Mouse (Mus musculus): ENCODE measurements around the gene Chmp6. TPM values are rescaled to one million over a fixed set of nuclear protein-coding genes. Genes with fewer than 3 reads are reported as not detected.
A peak's percentile ranks its signal among the peaks of the same experiment; 100 is the strongest.

The Chmp6 gene
- polyA plus RNA-seq, 1 experiment from 2014 or later: 104 TPM

- no peaks in the 10 kb centered on the region for H3K9me3 ChIP-seq
- H3K27ac ChIP-seq: no peak overlapping the region
- no peak overlapping the region for H3K9ac ChIP-seq
- H3K4me1 ChIP-seq: no peaks in the 10 kb centered on the region
- H3K4me2 ChIP-seq: no peak overlapping the region
- H3K4me3 ChIP-seq: no peak overlapping the region
- no peaks in the 10 kb centered on the region for H3K27me3 ChIP-seq
- 82% methylated on average over 7 of the region's 7 CpGs for WGBS
- ATAC-seq (ENCODE audit: insufficient number of reproducible peaks, insufficient read depth, low FRiP score, low TSS enrichment, low read depth): no peak
- peaks cover 83% of the 10 kb centered on the region for H3K36me3 ChIP-seq
Measured at GRCm38 (mm10) chr11:119891601-119892215, 21.5 kb upstream of the Chmp6 start.

DNA sequence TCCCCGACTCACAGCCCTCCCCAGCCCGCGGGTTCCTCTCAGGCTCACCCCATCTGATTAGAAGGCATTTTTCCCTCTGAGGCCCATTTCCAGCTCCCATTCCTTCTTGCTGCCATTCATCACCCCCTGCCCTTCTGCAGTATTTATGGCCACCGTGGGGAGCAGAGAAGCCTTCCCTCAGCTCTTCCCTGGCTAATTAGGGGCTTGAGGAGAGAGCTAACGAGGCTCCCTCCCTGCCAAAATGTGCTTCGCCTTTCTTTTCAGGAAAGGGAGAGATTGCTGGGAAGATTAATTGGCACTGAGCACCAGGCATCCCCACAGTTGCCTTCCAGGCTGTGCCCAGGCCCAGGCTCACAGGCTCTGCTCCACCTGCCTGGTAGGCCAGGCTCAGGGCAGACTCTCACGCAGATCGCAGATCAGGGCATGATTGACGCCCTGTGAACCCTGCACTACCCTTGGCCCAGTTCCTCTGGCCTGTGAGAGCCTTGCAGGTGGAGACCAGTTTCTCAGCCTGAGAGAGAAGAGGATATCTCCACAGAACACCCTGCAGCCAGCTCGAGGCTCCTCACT is 19.5 kb upstream of the Chmp6 start:
- Histone ChIP-seq H3K4me1 (no peaks in the 10 kb centered on the region), H3K27ac (no peak overlapping the region; the same call in 1 of the 2 replicates), H3K9ac (no peak overlapping the region), H3K27me3 (no peaks in the 10 kb centered on the region), H3K36me3 (peaks cover 91% of the 10 kb centered on the region), H3K4me2 (no peak overlapping the region), H3K4me3 (no peak overlapping the region), H3K9me3 (no peaks in the 10 kb centered on the region)
- 78% methylated on average over 10 of the region's 10 CpGs for WGBS
- no peak for ATAC-seq (ENCODE audit: insufficient number of reproducible peaks, insufficient read depth, low FRiP score, low TSS enrichment, low read depth)

DNA sequence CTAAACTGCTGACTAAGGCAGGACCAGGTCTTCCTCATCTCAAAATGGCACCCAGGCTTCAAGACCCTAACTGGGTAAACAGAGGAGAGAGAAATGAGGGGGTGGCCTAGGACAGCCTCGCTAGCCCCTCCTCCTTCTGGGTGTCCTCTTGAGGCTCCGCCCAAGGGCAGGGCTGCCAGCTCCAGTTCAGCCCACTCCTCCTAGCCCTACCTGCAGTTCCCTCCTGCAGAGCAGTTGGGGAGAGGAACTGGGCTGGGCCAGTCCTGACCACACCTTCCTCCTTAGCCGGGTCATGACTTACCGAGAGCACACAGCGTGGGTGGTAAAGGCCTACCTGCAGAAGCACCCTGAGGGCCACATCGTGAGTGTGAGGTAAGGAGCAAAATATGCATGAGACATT is 18.6 kb upstream of the Chmp6 start:
- H3K27me3 ChIP-seq: no peaks in the 10 kb centered on the region
- H3K4me2 ChIP-seq: no peak overlapping the region
- ATAC-seq (ENCODE audit: insufficient number of reproducible peaks, insufficient read depth, low FRiP score, low TSS enrichment, low read depth): no peak
- H3K36me3 ChIP-seq: peaks cover 91% of the 10 kb centered on the region
- 55% methylated on average over 6 of the region's 6 CpGs for WGBS
- no peaks in the 10 kb centered on the region for H3K4me1 ChIP-seq
- no peaks in the 10 kb centered on the region for H3K9me3 ChIP-seq
- no peak overlapping the region for H3K4me3 ChIP-seq
- no peak overlapping the region for H3K27ac ChIP-seq
- H3K9ac ChIP-seq: no peak overlapping the region

- WGBS: 82% methylated on average over 9 of the region's 9 CpGs
- no peaks in the 10 kb centered on the region for H3K9me3 ChIP-seq
- no peak for ATAC-seq (ENCODE audit: insufficient number of reproducible peaks, insufficient read depth, low FRiP score, low TSS enrichment, low read depth)
Measured at GRCm38 (mm10) chr11:119897041-119897440, 16.2 kb upstream of the Chmp6 start.

GRCm38 (mm10) chr11:119898976-119899375 is 14.3 kb upstream of the Chmp6 start:
- no peaks in the 10 kb centered on the region for H3K4me1 ChIP-seq
- H3K9ac ChIP-seq: no peak overlapping the region
- H3K4me3 ChIP-seq: no peak overlapping the region
- H3K4me2 ChIP-seq: no peak overlapping the region
- no peak for ATAC-seq (ENCODE audit: insufficient number of reproducible peaks, insufficient read depth, low FRiP score, low TSS enrichment, low read depth)
- peaks cover 62% of the 10 kb centered on the region for H3K36me3 ChIP-seq
- no peaks in the 10 kb centered on the region for H3K27me3 ChIP-seq
- WGBS: 89% methylated on average over 11 of the region's 11 CpGs
- no peak overlapping the region for H3K27ac ChIP-seq
- H3K9me3 ChIP-seq: no peaks in the 10 kb centered on the region

More at GRCm38 (mm10) chr11:119897041-119897440, 16.2 kb upstream of the Chmp6 start:
- H3K4me3 ChIP-seq: no peak overlapping the region
- H3K27ac ChIP-seq: no peak overlapping the region
- H3K9ac ChIP-seq: no peak overlapping the region
- H3K4me1 ChIP-seq: no peaks in the 10 kb centered on the region
- H3K4me2 ChIP-seq: no peak overlapping the region
- H3K36me3 ChIP-seq: peaks cover 78% of the 10 kb centered on the region
- no peaks in the 10 kb centered on the region for H3K27me3 ChIP-seq

DNA sequence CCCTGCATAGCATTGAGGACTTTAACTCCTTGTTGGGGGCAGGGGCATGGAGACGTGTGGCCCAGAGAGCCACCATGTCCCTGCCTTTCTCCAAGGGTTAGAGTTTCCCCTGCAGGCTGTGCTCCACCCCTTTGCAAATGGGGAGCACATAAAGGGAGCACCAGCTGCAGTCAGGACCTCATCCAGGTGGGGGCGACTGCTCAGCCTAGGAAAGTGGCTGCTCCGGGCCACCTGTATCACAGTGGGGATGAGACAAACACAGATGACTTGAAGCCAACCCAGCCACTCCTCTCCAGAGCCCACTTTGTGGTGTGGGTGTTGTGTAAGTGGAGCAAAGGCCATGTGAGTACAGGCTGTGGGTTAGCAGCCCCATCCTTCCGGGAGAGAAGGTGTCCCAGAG is 12.1 kb upstream of the Chmp6 start:
- H3K4me1 ChIP-seq: 0 out of 2 replicates have a peak, but pooled peaks cover 8% of the 10 kb centered on the region
- 71% methylated on average over 4 of the region's 4 CpGs for WGBS
- no peaks in the 10 kb centered on the region for H3K9me3 ChIP-seq
- ATAC-seq (ENCODE audit: insufficient number of reproducible peaks, insufficient read depth, low FRiP score, low TSS enrichment, low read depth): no peak
- no peak overlapping the region for H3K4me2 ChIP-seq
- H3K4me3 ChIP-seq: no peak overlapping the region
- peaks cover 5% of the 10 kb centered on the region; the same call in 1 of the 2 replicates for H3K27me3 ChIP-seq
- no peak overlapping the region for H3K27ac ChIP-seq
- H3K36me3 ChIP-seq: peaks cover 40% of the 10 kb centered on the region
- no peak overlapping the region for H3K9ac ChIP-seq

- no peak overlapping the region for H3K9ac ChIP-seq
- H3K4me3 ChIP-seq: no peak overlapping the region
- peaks cover 17% of the 10 kb centered on the region for H3K27me3 ChIP-seq
- H3K4me1 ChIP-seq: 0 out of 2 replicates have a peak, but pooled peaks cover 8% of the 10 kb centered on the region
- 82% methylated on average over 4 of the region's 4 CpGs for WGBS
- H3K36me3 ChIP-seq: peaks cover 26% of the 10 kb centered on the region
- no peak overlapping the region for H3K4me2 ChIP-seq
- no peak for ATAC-seq (ENCODE audit: insufficient number of reproducible peaks, insufficient read depth, low FRiP score, low TSS enrichment, low read depth)
- no peak overlapping the region for H3K27ac ChIP-seq
- H3K9me3 ChIP-seq: no peaks in the 10 kb centered on the region
Measured at GRCm38 (mm10) chr11:119902891-119903290, 10.3 kb upstream of the Chmp6 start.

DNA sequence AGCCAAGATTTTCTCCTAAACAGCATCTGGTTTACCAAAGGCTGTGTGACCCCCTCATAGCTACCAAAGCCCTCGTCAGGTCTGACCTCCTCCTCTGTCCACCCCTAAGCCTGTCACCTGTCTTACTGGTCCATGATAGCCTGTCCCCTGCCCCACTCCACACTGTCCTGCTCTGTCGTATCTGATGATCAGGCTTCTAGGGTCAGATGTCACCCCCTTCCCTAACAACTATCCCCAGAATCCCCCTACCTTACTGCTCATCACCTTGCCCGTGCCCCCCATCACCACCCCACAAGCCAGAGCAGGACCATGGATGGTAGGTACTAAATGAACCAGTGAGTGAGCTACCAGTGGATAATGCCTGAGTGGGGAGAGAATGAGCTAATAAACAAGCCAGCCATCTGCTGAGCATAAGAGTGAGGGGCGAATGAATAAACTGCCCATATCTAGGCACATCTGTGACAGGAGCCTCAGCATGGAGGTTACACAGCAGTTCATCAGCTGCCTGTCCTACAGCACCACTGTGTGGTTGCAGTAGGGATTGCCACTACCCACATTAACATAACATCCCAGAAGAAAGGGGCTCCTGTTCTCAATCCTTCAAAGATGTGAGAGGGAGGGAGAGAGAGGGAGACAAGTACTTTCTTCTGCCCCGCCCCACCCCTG is 8.5 kb upstream of the Chmp6 start:
- ATAC-seq (ENCODE audit: insufficient number of reproducible peaks, insufficient read depth, low FRiP score, low TSS enrichment, low read depth): peak; percentile 54; the same call in 1 of the 2 replicates

DNA sequence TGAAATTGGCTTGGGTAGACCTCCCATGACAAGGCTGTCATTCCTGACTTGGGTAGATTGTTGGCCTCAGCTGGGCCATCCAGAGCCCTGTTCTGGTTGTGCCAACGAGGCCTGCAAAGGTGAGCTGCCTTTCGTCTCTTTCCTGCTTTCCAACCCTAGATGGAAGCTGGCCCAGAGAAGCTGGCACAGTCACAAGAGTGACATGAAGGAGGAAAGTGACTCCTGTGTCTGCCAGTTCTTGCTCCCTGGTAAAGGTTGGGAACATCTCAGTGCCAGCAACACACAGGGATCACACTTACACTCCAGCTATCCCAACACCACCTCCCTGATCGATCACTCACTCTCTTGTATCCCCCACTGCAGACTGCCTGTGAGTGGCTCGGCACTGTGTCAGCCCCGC is 7.4 kb upstream of the Chmp6 start:
- H3K4me3 ChIP-seq: no peak overlapping the region
- no peak overlapping the region for H3K9ac ChIP-seq
- no peak overlapping the region for H3K4me2 ChIP-seq
- no peak overlapping the region for H3K27ac ChIP-seq
- H3K9me3 ChIP-seq: no peaks in the 10 kb centered on the region
- 86% methylated on average over 5 of the region's 5 CpGs for WGBS
- no peak for ATAC-seq (ENCODE audit: insufficient number of reproducible peaks, insufficient read depth, low FRiP score, low TSS enrichment, low read depth)
- peaks cover 29% of the 10 kb centered on the region for H3K27me3 ChIP-seq
- H3K4me1 ChIP-seq: peaks cover 15% of the 10 kb centered on the region
- H3K36me3 ChIP-seq: no peaks in the 10 kb centered on the region

More for the DNA sequence above, 8.5 kb upstream of the Chmp6 start:
- H3K9ac ChIP-seq: no peak overlapping the region
- WGBS: 31% methylated on average over 5 of the region's 5 CpGs
- H3K4me1 ChIP-seq: peaks cover 14% of the 10 kb centered on the region
- H3K4me2 ChIP-seq: no peak overlapping the region
- H3K36me3 ChIP-seq: peaks cover 7% of the 10 kb centered on the region; the same call in 1 of the 2 replicates
- H3K27ac ChIP-seq: no peak overlapping the region
- H3K9me3 ChIP-seq: no peaks in the 10 kb centered on the region
- H3K27me3 ChIP-seq: peaks cover 29% of the 10 kb centered on the region
- H3K4me3 ChIP-seq: no peak overlapping the region

GRCm38 (mm10) chr11:119907006-119907650 is 6.1 kb upstream of the Chmp6 start:
- Histone ChIP-seq H3K9ac (peak overlapping the region; percentile 36; the same call in 1 of the 2 replicates), H3K36me3 (no peaks in the 10 kb centered on the region), H3K4me3 (no peak overlapping the region), H3K27me3 (peaks cover 29% of the 10 kb centered on the region), H3K27ac (no peak overlapping the region), H3K4me2 (no peak overlapping the region), H3K9me3 (no peaks in the 10 kb centered on the region), H3K4me1 (peaks cover 15% of the 10 kb centered on the region)
- ATAC-seq (ENCODE audit: insufficient number of reproducible peaks, insufficient read depth, low FRiP score, low TSS enrichment, low read depth): no peak
- WGBS: 40% methylated on average over 7 of the region's 7 CpGs

GRCm38 (mm10) chr11:119907711-119908110 is 5.5 kb upstream of the Chmp6 start:
- no peaks in the 10 kb centered on the region for H3K9me3 ChIP-seq
- no peaks in the 10 kb centered on the region for H3K36me3 ChIP-seq
- H3K27me3 ChIP-seq: peaks cover 29% of the 10 kb centered on the region
- peaks cover 17% of the 10 kb centered on the region for H3K4me1 ChIP-seq
- no peak overlapping the region for H3K27ac ChIP-seq
- no peak for ATAC-seq (ENCODE audit: insufficient number of reproducible peaks, insufficient read depth, low FRiP score, low TSS enrichment, low read depth)
- peak overlapping the region; percentile 36; the same call in 1 of the 2 replicates for H3K9ac ChIP-seq
- H3K4me2 ChIP-seq: no peak overlapping the region; the same call in 1 of the 2 replicates
- 55% methylated on average over 7 of the region's 7 CpGs for WGBS
- no peak overlapping the region for H3K4me3 ChIP-seq

Measured in embryonic facial prominence, embryonic 13.5 days (tissue).